Mouse (Mus musculus) cerebellum, adult (tissue): ENCODE results near the gene Nrxn2.

ENCODE experiments used
- ATAC-seq: cut with Nextera tagmentation; 2 replicates; pipeline ENCODE4 v1.9.2; 2017; ENCODE audit warnings: mild to moderate bottlenecking, moderate library complexity, mixed read lengths; ENCODE audit not compliant: insufficient number of reproducible peaks, low FRiP score, low TSS enrichment

Nrxn2 gene

GRCm38 (mm10) chr19:6418233-6418879 lies at the start of gene Nrxn2:
Gene Nrxn2, plus strand, starts transcription at chr19:6418731.
- ATAC-seq = peak; percentile 91

GRCm38 (mm10) chr19:6370175-6370574 lies 48.4 kb upstream of the Nrxn2 start:
- no peak for ATAC-seq

- ATAC-seq = no peak
Measured at GRCm38 (mm10) chr19:6372433-6372832, 46.1 kb upstream of the Nrxn2 start.

GRCm38 (mm10) chr19:6373539-6374400 lies 44.8 kb upstream of the Nrxn2 start:
- 0 out of 2 replicates have a peak, but pooled peaks have one; percentile 20 for ATAC-seq

- ATAC-seq = no peak
Measured at GRCm38 (mm10) chr19:6374571-6374970, 44.0 kb upstream of the Nrxn2 start.

- ATAC-seq = no peak
Measured at GRCm38 (mm10) chr19:6375423-6376254, 42.9 kb upstream of the Nrxn2 start.

- ATAC-seq = no peak
Measured at GRCm38 (mm10) chr19:6376255-6376564, 42.3 kb upstream of the Nrxn2 start.

GRCm38 (mm10) chr19:6376643-6377042 lies 41.9 kb upstream of the Nrxn2 start:
- no peak for ATAC-seq

- ATAC-seq = no peak
Measured at GRCm38 (mm10) chr19:6377327-6378040, 41.0 kb upstream of the Nrxn2 start.

GRCm38 (mm10) chr19:6380411-6381166 lies 37.9 kb upstream of the Nrxn2 start:
- ATAC-seq = no peak

- no peak for ATAC-seq
Measured at GRCm38 (mm10) chr19:6381238-6381637, 37.3 kb upstream of the Nrxn2 start.

- ATAC-seq = 0 out of 2 replicates have a peak, but pooled peaks have one; percentile 16
Measured at GRCm38 (mm10) chr19:6382323-6382924, 36.1 kb upstream of the Nrxn2 start.

- ATAC-seq = no peak
Measured at GRCm38 (mm10) chr19:6383470-6383869, 35.1 kb upstream of the Nrxn2 start.

- no peak for ATAC-seq
Measured at GRCm38 (mm10) chr19:6384128-6384527, 34.4 kb upstream of the Nrxn2 start, which contains the start of gene Pygm. Gene Pygm, plus strand, starts transcription at chr19:6384399.

- ATAC-seq = no peak
Measured at GRCm38 (mm10) chr19:6384954-6385353, 33.6 kb upstream of the Nrxn2 start.

GRCm38 (mm10) chr19:6385419-6385818 lies 33.1 kb upstream of the Nrxn2 start:
- ATAC-seq = no peak

- no peak for ATAC-seq
Measured at GRCm38 (mm10) chr19:6385821-6386220, 32.7 kb upstream of the Nrxn2 start.

GRCm38 (mm10) chr19:6386234-6386633 lies 32.3 kb upstream of the Nrxn2 start:
- no peak for ATAC-seq

GRCm38 (mm10) chr19:6388006-6388405 lies 30.5 kb upstream of the Nrxn2 start:
- no peak for ATAC-seq
